Mouse (Mus musculus) C2C12 (cell line): ENCODE results near the gene C2cd3. TPM values are rescaled to one million over a fixed set of nuclear protein-coding genes. Genes with fewer than 3 reads are reported as not detected.

Source experiments
- H3K27me3 ChIP-seq: one replicate; pipeline ENCODE4 v1.6.1; 2011; ENCODE audit not compliant: control insufficient read depth, insufficient read depth, insufficient read length
- H3K36me3 ChIP-seq: one replicate; pipeline ENCODE4 v1.6.1; 2011; ENCODE audit not compliant: control insufficient read depth, insufficient read depth
- H3K4me3 ChIP-seq: one replicate; pipeline ENCODE4 v1.5.1; 2011; ENCODE audit warnings: mild to moderate bottlenecking, control low read depth; ENCODE audit not compliant: poor library complexity, insufficient read depth, severe bottlenecking
- H3K79me2 ChIP-seq: one replicate; pipeline ENCODE4 v1.6.1; 2011; ENCODE audit not compliant: control insufficient read depth, insufficient read depth
- H3K79me3 ChIP-seq: one replicate; pipeline ENCODE4 v1.6.1; 2011; ENCODE audit warnings: low read depth, control low read depth
- H3ac ChIP-seq: one replicate; pipeline ENCODE3; 2011; ENCODE audit warnings: low read depth; ENCODE audit not compliant: control insufficient read depth, insufficient read length
- CEBPB ChIP-seq: IDR thresholded peaks from one replicate; pipeline ENCODE4 v1.6.1; 2011; ENCODE audit warnings: low read depth, mild to moderate bottlenecking, control low read depth, moderate library complexity
- CTCF ChIP-seq: IDR thresholded peaks from one replicate; pipeline ENCODE4 v1.5.1; 2011; ENCODE audit not compliant: control insufficient read depth, insufficient read depth, insufficient read length
- FOSL1 ChIP-seq: IDR thresholded peaks from one replicate; pipeline ENCODE4 v1.8.0; 2011; ENCODE audit warnings: mild to moderate bottlenecking, low read length; ENCODE audit not compliant: poor library complexity, insufficient read depth, severe bottlenecking
- MAX ChIP-seq: IDR thresholded peaks from one replicate; pipeline ENCODE4 v1.6.1; 2011; ENCODE audit warnings: mild to moderate bottlenecking, control low read depth
- MYOD1 ChIP-seq: IDR thresholded peaks from one replicate; pipeline ENCODE4 v1.6.1; 2011; ENCODE audit warnings: low read depth; ENCODE audit not compliant: control insufficient read depth, insufficient read length
- MYOG ChIP-seq: IDR thresholded peaks from one replicate; pipeline ENCODE4 v1.6.1; 2011; ENCODE audit not compliant: control insufficient read depth, insufficient read length; ENCODE audit errors: extremely low read depth
- USF1 ChIP-seq: IDR thresholded peaks from one replicate; pipeline ENCODE4 v1.6.1; 2011; ENCODE audit warnings: low read depth, mild to moderate bottlenecking, control low read depth, moderate library complexity
- polyA plus RNA-seq: library from polyadenylated mRNA; unstranded; fragments of >200 nt; fragmentation: generic; extraction: Trizol; gene quantifications from one replicate; pipeline ENCODE4 v1.2.1, GENCODE M21; 2012; ENCODE audit warnings: missing spikeins

C2cd3 gene
- polyA plus RNA-seq, 1 experiment = 7.8 TPM

DNA sequence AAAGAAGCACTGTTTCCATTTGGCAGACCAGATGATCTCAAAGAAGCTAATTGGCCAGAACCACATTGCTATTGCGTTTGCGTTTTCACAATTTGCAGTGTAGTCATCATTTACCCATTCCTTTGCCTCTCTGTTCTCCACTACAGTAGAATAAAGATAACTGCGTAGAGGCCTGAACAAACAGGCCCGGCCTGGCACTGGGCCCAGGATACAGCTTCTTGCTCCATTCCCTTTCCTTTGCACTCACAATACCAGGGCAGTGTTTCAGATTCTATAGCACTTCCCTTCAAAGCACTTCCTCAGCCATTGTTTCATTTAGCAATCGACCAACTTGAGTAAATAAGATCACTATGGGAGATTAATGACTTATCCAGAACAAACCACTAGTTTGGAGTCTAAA lies 59.1 kb downstream of the C2cd3 start:
- Histone ChIP-seq H3K36me3 (peaks cover 14% of the 10 kb centered on the region), H3K79me3 (no peaks in the 10 kb centered on the region), H3ac (no peak overlapping the region), H3K27me3 (no peaks in the 10 kb centered on the region), H3K79me2 (no peaks in the 10 kb centered on the region), H3K4me3 (no peak overlapping the region)
- no peak for TF ChIP-seq MYOG

DNA sequence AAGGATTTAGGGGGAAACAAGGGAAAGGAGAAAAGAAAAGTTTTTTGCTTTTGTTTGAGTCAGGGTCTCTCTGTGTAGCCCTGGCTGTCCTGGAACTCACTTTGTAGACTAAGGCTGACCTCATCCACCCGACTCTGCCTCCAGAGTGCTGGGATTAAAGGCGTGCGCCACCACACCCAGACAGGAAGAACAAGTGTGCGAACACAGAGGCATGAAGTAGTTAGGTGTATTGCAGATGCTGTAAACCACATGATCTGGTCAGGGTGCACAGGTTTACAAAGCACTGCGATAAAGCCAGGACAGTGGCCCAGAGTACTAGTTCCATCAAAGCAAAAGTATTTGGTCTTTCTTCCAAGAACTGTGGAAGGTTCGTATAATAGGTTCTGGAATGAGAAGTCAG lies 61.3 kb downstream of the C2cd3 start:
- Histone ChIP-seq H3K27me3 (no peaks in the 10 kb centered on the region), H3K36me3 (peaks cover 7% of the 10 kb centered on the region), H3ac (no peak overlapping the region), H3K4me3 (no peak overlapping the region), H3K79me2 (no peaks in the 10 kb centered on the region), H3K79me3 (no peaks in the 10 kb centered on the region)
- TF ChIP-seq USF1 = no peak
- no peak for TF ChIP-seq MAX
- TF ChIP-seq CEBPB = no peak
- TF ChIP-seq MYOG = no peak
- no peak for TF ChIP-seq CTCF
- TF ChIP-seq MYOD1 = no peak
- no peak for TF ChIP-seq FOSL1

GRCm38 (mm10) chr7:100443728-100444127 lies 71.7 kb downstream of the C2cd3 start:
- Histone ChIP-seq H3K79me3 (no peaks in the 10 kb centered on the region), H3K36me3 (no peaks in the 10 kb centered on the region), H3K27me3 (no peaks in the 10 kb centered on the region), H3K79me2 (no peaks in the 10 kb centered on the region), H3ac (no peak overlapping the region), H3K4me3 (no peak overlapping the region)
- TF ChIP-seq MAX = no peak
- TF ChIP-seq FOSL1 = no peak
- TF ChIP-seq CTCF = no peak
- TF ChIP-seq USF1 = no peak
- no peak for TF ChIP-seq MYOD1
- no peak for TF ChIP-seq CEBPB
- no peak for TF ChIP-seq MYOG

- H3K4me3 ChIP-seq = no peak overlapping the region
- peaks cover 3% of the 10 kb centered on the region for H3K36me3 ChIP-seq
- H3K79me3 ChIP-seq = no peaks in the 10 kb centered on the region
- no peaks in the 10 kb centered on the region for H3K27me3 ChIP-seq
- TF ChIP-seq CEBPB = no peak
- no peak for TF ChIP-seq MAX
- no peak for TF ChIP-seq CTCF
- no peak for TF ChIP-seq MYOG
- TF ChIP-seq FOSL1 = no peak
- no peak for TF ChIP-seq USF1
- TF ChIP-seq MYOD1 = no peak
- H3K79me2 ChIP-seq = no peaks in the 10 kb centered on the region
- no peak overlapping the region for H3ac ChIP-seq
Measured at GRCm38 (mm10) chr7:100446271-100446670, 74.2 kb downstream of the C2cd3 start.

- no peaks in the 10 kb centered on the region for H3K79me2 ChIP-seq
- H3K36me3 ChIP-seq = peaks cover 6% of the 10 kb centered on the region
- no peak overlapping the region for H3ac ChIP-seq
- no peak overlapping the region for H3K4me3 ChIP-seq
- no peaks in the 10 kb centered on the region for H3K79me3 ChIP-seq
- TF ChIP-seq CTCF (no peak), FOSL1 (no peak), CEBPB (no peak), MYOG (no peak), MAX (no peak), USF1 (no peak), MYOD1 (no peak)
- H3K27me3 ChIP-seq = no peaks in the 10 kb centered on the region
Measured at GRCm38 (mm10) chr7:100448530-100448929, 76.5 kb downstream of the C2cd3 start.

- no peaks in the 10 kb centered on the region for H3K79me3 ChIP-seq
- peaks cover 6% of the 10 kb centered on the region for H3K36me3 ChIP-seq
- no peaks in the 10 kb centered on the region for H3K27me3 ChIP-seq
Measured at GRCm38 (mm10) chr7:100448985-100449384, 77.0 kb downstream of the C2cd3 start.

More at GRCm38 (mm10) chr7:100448985-100449384, 77.0 kb downstream of the C2cd3 start:
- Histone ChIP-seq H3K4me3 (no peak overlapping the region), H3ac (no peak overlapping the region), H3K79me2 (no peaks in the 10 kb centered on the region)
- no peak for TF ChIP-seq FOSL1
- TF ChIP-seq CTCF = no peak
- no peak for TF ChIP-seq MAX
- no peak for TF ChIP-seq USF1
- no peak for TF ChIP-seq MYOD1
- TF ChIP-seq MYOG = no peak
- TF ChIP-seq CEBPB = no peak
